In the genomic region with DNA sequence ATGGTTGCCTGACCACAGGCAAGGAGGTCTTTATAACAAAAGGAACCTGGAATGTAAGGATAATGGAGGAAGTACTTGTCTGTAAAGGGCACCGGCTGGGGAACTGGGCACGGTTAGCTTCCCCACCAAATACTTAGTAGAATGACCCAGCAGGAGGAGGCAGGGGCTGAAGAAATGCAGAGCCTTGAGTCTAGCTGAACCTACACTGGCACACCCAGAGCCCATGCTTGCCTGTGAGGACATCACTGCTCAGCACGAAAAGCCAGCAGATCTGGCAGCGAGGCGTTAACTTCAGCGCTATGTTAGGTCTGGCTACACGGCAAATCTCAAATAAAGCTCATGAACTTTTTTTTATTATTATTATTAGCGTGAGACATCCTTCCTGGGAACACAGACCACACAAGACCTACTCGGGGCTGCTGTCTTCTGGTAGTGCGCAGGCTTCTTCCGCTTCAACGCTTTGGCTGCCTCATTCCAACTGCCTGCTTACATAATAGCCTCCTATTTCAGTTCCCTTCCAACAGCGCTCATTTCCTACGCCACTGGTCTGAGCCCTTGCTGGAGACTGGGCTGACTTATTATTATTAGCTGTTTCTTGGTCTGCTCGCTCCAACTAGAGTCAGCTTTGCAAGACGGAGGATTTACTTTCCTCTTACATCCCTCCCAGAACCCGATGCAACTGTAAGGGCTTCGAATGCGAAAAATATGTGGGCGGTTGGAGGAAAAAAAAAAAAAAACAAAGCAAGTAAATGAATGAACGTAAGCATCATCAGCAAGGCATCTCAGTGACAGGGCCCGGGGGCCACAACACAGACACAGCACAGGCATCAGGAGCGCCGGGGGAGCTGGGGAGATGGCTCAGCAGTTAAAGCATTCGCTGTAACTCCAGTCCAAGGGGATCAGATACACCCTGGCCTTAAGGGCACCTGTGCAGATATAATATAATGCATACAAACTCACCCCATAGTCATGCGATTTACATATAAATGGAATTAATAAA, we compare ENCODE assay signal across 8 mouse cellular contexts.
DNase-seq lines count a peak whose midpoint lies in the region; ATAC-seq and TF ChIP-seq lines count a peak whose summit lies in the region.

No protein-coding gene starts in this region.

- no peaks in the 10 kb centered on the region for H3K79me2 ChIP-seq in heart, adult 2 months (replicated peaks; ENCODE audit: control insufficient read depth, insufficient read depth, low read length)

- DNase-seq in heart, adult 2 months: peak in 1 of 2 experiments; percentile 42
- no peak for DNase-seq in heart, postnatal 4 days
- DNase-seq in layer of hippocampus, postnatal 36 days: peak; percentile 57 to 59
- peak; percentile 9 for DNase-seq in splenic B cell, adult 2 months (ENCODE audit: low read depth, low spot score)

- H3K4me1 ChIP-seq in heart, adult 2 months (ENCODE audit: control insufficient read depth, insufficient read depth, low read length): no peaks in the 10 kb centered on the region
- peaks cover 17% of the 10 kb centered on the region for H3K4me1 ChIP-seq in hindbrain, embryonic 13.5 days (replicated peaks)
- H3K4me1 ChIP-seq in heart, embryonic 11.5 days (ENCODE audit: control insufficient read depth, insufficient read depth, low read length): 0 out of 2 replicates have a peak, but pooled peaks cover 2% of the 10 kb centered on the region

- H3K9ac ChIP-seq in heart, adult 2 months (ENCODE audit: low read depth, low read length): no peak overlapping the region
- H3K9ac ChIP-seq in hindbrain, embryonic 13.5 days: no peak overlapping the region
- H3K9ac ChIP-seq in heart, embryonic 11.5 days (ENCODE audit: low read depth, low read length): no peak overlapping the region

- H3K4me2 ChIP-seq in hindbrain, embryonic 13.5 days: peak overlapping the region; percentile 22; the same call in 1 of the 2 replicates
- H3K4me2 ChIP-seq in heart, embryonic 11.5 days: no peak overlapping the region

- intact Hi-C loops in heart, adult 2 months (cut with DNase I): no loop called here

- H3K9me3 ChIP-seq in hindbrain, embryonic 13.5 days: no peaks in the 10 kb centered on the region
- no peaks in the 10 kb centered on the region for H3K9me3 ChIP-seq in heart, embryonic 11.5 days (replicated peaks; ENCODE audit: control insufficient read depth, low read length)

- H3K36me3 ChIP-seq in heart, adult 2 months (ENCODE audit: control insufficient read depth, insufficient read depth, low read length): no peaks in the 10 kb centered on the region
- H3K36me3 ChIP-seq in hindbrain, embryonic 13.5 days: no peaks in the 10 kb centered on the region
- H3K36me3 ChIP-seq in splenic B cell, adult 2 months (ENCODE audit: control insufficient read depth, insufficient read depth, low read length, poor library complexity, severe bottlenecking): no peaks in the 10 kb centered on the region
- H3K36me3 ChIP-seq in heart, embryonic 11.5 days (ENCODE audit: control insufficient read depth, insufficient read depth, low read length): no peaks in the 10 kb centered on the region

- no peak overlapping the region for H3K27ac ChIP-seq in heart, adult 2 months
- 0 out of 2 replicates have a peak overlapping the region, but pooled peaks have one; percentile 2 for H3K27ac ChIP-seq in hindbrain, embryonic 13.5 days
- no peak overlapping the region for H3K27ac ChIP-seq in heart, embryonic 11.5 days (ENCODE audit: low read depth, low read length)

- no peaks in the 10 kb centered on the region for H3K27me3 ChIP-seq in heart, adult 2 months (ENCODE audit: control insufficient read depth, insufficient read depth, low read length)
- H3K27me3 ChIP-seq in hindbrain, embryonic 13.5 days: no peaks in the 10 kb centered on the region
- H3K27me3 ChIP-seq in splenic B cell, adult 2 months (ENCODE audit: control insufficient read depth, insufficient read depth, low read length, poor library complexity, severe bottlenecking): no peaks in the 10 kb centered on the region; the same call in 1 of the 2 replicates
- H3K27me3 ChIP-seq in heart, embryonic 11.5 days (ENCODE audit: control insufficient read depth, insufficient read depth, low read length): no peaks in the 10 kb centered on the region

- TF ChIP-seq EP300 in heart, adult 2 months (IDR thresholded peaks at IDR 0.05; ENCODE audit: insufficient read depth, low read depth, low read length): no peak

- ATAC-seq in common myeloid progenitor, adult 5-6 weeks (replicated peaks; ENCODE audit: low read depth, poor library complexity, severe bottlenecking): peak; percentile 68
- peak; percentile 49; the same call in 1 of the 2 replicates for ATAC-seq in hindbrain, embryonic 13.5 days (ENCODE audit: low FRiP score)
- peak; percentile 74 for ATAC-seq in megakaryocyte, adult 5-6 weeks (ENCODE audit: poor library complexity, severe bottlenecking)
- ATAC-seq in heart, embryonic 11.5 days (replicated peaks; ENCODE audit: insufficient number of reproducible peaks, low FRiP score, low TSS enrichment): no peak

- 70% methylated on average over 26 of the region's 26 CpGs for WGBS in heart, adult 2 months
- 54% methylated on average over 26 of the region's 26 CpGs for WGBS in hindbrain, embryonic 13.5 days
- 77% methylated on average over 26 of the region's 26 CpGs for WGBS in heart, embryonic 11.5 days (ENCODE audit: insufficient replicate concordance)

- no peak overlapping the region for H3K4me3 ChIP-seq in heart, adult 2 months
- no peak overlapping the region for H3K4me3 ChIP-seq in hindbrain, embryonic 13.5 days
- no peak overlapping the region for H3K4me3 ChIP-seq in heart, embryonic 11.5 days (ENCODE audit: low read depth, low read length)

- TF ChIP-seq POLR2A in heart, adult 2 months (IDR thresholded peaks at IDR 0.05; ENCODE audit: insufficient read depth, low read depth, low read length): 0 out of 2 replicates have a peak, but pooled peaks have one; percentile 21

- no peak for TF ChIP-seq CTCF in heart, adult 2 months (IDR thresholded peaks at IDR 0.05)
